Mouse (Mus musculus): ENCODE results near the gene Git2.

Git2 gene

DNA sequence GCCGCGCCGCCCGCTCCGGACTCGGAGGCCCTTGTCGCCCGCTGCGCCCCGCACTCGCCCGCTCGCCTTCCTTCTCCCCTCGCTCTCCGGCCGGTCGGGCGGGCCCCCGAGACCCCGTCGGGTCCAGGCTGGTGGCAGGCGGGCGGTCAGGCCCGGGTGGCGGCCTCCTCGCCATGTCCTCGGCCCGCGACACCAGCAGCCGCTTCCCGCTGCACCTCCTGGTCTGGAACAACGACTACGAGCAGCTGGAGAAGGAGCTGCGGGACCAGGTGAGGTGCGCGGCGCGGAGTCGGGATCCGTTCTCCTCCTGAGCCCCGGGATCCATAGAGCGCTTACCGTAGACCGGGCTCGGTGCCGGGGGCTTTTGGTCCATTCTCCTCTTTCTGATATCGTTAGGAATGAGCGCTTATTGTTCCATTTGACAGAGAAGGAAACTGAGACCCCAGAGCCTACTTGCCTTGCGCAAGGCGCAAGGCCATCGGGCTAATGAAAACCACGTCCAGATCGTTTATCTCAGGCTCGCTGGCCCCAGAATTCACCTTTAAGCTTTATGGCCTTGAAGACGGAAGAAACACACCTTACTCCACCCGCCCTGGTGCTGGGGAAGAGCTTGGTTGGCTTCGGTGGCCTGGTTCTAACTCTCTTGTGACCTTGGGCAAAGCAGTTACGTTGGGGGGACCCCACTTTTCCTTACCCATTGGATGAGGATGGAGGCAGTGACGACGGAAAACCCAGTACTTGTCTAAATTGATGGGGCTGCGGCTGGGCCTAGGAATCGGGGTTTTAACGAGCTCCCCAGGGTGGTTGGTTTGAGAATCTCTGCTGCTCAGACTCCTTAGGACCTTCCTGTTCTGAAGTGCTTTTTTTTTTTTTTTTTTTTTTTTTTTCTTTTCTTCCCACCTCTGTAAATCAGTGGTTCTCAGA is at the start of gene Git2:
Gene Git2 (minus strand): TSS at position 462 of the 924 bp plus-strand sequence.
- DNase-seq = peak; percentile 45

DNA sequence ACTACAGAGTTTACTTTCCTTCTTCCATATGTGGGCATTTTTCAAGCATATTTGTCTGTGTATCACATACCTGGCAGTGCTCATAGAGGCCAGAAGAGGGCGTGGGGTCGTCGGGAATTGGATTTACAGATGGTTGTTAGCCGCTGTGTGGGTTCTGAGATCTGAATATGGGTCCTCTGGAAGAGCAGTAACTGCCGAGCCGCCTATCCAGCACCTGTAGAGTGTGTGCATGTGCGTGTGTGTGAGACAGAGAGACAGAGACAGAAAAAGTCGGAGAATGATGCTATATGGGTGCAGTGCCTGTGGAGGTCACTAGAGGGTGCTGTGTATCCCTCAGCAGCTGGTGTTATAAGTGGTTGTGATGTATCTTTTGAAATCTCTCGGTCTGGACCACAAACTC is 48.9 kb upstream of the Git2 start:
- DNase-seq = peak; percentile 71

DNA sequence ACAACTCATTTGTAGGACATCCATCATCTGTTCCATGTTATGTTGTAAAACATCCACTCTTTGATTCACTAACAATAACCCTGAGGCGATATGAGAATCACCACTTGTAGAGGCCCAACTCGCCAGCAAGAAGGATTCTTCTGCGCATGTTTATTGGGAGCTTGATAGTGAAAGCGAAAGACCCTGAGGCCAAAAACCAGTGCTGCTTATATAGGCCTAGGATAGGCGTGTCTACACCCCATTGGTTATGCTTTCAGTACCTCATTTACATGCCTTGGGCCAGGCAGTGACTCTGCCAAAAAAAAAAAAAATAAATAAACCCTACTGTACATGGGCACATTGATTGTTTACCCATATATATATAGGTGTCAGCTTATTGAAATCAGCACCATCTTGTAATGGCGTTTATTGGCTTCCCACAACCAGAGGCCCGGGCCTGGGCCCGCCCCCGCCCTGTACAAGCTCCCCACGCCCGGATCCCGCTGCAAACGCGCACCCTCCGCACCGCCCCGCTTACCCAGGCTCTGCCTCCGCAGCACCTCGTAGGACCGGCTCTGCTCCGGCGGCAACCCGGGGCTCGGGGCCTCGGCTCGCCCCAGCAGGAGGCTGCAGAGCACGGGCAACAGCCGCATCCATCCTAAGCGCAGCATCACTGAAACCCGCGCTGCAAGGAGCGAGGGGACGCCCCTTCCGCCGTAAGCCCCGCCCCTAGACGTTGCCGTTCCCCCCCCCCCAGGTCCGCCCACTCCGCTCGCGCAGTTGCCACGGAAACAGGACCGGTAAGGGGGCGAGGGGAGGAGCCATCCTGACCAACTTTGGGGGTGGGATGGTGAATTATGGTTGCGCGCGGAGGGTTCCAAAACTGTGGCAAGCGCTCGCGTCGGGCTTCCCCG is 47.7 kb upstream of the Git2 start, which contains the start of gene 1500011B03Rik:
Gene 1500011B03Rik (minus strand): TSS at position 673 of the 893 bp plus-strand sequence.
- peak; percentile 92 for DNase-seq

DNA sequence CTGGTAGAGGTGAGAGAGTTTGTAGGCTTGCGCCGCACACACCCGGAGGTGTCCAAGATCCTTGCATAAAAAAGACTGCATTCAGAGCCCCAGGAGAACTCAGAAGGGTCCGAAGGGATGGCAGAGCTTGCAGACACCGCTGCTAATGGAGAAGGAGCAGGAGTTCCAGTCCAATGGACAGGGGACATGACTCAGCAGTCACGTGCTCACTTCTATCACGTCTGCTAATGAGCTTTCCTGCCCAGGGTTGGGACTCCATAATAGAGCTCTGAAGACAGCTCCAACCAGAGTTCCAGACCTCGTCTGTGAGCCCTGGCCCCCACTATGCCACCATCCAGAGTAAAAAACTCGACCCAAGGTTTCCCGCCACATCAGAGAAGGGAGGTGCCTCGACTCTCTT is 42.8 kb upstream of the Git2 start:
- DNase-seq = no peak

DNA sequence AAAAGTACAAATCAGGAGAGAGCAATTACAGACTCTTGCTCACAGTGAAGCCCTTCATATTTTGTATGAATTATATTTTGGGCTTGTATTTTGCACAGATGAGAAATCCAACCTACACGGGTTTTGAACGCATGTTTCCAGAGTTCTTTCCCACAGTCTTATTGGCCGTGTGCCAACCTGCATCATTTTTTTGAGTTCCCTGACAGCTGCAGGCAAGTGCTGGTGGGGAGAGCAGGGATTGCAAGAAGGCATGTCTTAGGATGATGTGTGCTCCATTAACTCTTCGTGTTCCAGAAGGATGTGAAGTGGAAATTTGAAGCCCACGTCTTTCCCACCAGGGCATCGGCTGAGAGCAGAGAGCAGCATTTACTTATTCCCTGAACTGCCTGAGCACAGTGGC is 41.3 kb upstream of the Git2 start:
- no peak for DNase-seq

DNA sequence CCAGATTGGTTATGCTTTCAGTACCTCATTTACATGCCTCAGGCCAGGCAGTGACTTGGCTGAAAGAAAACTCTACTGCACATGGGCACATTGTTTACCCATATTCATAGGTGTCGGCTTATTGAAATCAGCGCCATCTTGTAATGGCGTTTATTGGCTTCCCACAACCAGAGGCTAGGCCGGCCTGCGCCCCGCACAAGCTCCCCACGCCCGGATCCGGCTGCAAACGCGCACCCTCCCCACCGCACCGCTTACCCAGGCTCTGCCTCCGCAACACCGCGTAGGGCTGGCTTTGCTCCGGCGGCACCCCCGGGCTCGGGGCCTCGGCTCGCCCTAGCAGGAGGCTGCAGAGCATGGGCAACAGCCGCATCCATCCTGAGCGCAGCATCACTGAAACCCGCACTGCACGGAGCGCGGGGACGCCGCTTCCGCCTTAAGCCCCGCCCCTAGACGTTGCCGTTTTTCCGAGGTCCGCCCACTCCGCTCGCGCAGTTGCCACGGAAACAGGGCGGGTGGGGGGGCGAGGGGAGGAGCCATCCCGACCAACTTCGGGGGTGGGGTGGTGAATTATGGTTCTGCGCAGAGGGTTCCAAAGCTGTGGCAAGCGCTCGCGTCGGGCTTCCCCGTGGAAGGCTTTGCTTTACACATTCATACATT is 38.3 kb upstream of the Git2 start:
- DNase-seq = peak; percentile 92

DNA sequence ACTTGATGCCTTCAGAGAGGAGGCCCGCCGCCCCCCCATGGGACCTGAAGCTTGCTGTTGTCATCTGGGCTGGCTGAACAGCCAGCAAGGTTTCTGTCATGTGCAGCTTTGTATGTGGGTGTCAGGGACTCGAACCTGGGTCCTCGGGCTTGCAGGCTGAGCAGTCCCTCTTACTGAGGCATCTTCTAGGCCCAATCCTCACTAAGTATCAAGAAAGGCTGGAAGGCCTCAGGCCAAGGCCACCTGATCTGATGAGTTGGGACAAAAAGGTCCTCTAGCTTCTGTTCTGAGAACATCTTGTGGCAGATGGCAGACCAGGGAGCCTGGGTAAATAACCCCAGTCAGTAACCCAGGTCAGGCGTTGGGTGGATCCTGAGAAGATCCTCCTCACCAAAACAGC is 34.5 kb upstream of the Git2 start:
- DNase-seq = no peak

DNA sequence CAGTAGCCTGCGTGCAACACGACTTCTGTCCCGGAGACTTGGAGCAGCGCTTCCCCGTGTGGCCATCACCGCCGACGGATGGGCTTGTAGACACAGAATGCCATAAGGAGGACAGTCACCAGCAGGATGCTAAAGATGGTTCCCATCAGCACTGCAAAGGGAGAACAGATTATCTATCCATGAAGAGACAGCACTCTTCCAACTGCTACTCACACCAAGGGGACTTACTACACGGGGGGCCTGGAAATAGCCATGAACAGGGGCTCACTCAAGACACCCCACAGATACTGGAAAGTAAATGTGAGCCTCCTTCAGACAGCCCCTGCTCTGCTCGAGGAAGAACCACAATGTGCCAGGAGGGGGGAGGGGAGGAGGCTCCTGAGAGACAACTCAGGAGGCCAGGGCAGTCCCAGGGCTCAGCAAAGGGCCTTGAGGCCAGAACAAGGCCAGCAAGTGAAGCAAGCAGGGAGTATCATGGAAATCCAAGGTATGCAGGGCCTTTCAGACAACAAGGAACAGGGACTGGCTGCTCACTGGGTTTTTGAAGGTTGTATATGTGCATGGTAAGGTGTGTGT is 34.0 kb upstream of the Git2 start:
- no peak for DNase-seq

DNA sequence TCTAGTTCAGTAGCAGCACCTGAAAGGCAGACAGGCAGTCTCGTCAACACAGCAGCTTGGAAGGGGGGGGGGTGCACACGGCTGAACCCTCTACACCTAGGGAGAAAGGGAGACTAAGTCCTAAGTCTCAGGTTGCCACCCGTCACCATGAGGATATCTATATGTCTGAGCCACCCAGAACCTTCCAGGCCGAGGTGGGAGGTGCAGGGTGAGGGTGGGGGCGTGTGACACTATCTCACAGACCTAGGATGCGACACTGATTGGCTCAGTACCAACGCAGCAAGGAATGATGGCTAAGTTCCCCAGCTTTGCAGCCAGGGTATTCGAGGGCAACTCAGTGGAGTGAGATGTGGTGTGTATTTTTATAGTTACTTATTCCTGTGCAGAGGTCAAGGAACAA is 33.1 kb upstream of the Git2 start:
- DNase-seq = no peak

DNA sequence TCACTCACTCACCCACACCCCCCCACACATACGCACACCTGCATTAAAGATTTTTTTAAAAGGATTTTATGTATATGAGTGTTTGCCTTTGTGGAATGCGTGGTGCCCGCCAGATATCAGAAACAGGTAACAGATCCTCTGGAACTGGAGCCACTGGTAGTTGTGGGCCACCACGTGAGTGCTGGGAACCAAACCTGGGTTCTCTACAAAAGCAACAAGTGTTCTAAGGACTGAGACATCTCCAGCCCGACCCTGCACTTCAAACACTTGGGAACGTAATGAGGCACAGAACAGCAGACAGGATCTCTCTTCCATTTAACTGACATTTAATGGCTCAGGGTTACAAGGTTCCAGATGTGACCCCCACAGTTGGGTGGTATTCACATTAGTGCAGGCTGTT is 32.6 kb upstream of the Git2 start:
- no peak for DNase-seq

DNA sequence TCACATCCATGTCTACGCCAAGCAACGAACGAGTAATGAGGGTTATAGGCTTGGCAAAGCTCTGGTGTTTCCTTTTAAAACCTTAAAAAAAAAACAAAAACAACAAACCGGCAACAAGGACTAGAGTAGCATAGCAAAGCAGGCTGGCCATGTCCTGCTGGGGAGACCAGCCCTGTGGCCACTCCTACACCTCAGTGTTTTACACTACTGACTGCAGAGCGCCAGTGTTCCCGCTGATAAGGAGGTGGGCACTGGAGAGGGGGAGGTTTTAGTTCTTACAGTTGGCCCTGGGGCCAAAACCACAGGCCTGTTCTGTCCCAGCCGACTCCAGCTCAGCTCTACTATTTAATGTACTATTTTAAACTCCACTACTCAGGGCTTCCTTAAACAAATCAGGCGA is 32.2 kb upstream of the Git2 start:
- DNase-seq = no peak

DNA sequence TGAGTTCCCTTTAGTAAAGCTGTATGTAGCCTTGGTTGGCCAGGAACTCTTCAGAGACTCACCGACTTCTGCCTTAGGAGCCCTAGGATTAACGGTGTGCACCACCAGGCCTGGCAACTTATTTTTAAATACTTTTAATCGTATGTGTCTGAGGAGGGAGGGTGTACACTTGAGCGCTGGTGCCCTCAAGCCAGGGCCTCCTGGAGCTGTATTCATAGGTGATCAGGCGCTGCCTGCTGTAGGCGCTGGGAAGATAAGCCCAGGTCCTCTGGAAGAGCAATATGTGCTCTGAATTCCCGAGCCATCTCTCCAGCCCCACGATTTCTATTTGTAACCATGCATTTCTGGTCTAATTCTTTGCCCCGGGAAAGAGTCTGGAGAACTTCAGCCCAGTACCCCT is 31.7 kb upstream of the Git2 start:
- no peak for DNase-seq

DNA sequence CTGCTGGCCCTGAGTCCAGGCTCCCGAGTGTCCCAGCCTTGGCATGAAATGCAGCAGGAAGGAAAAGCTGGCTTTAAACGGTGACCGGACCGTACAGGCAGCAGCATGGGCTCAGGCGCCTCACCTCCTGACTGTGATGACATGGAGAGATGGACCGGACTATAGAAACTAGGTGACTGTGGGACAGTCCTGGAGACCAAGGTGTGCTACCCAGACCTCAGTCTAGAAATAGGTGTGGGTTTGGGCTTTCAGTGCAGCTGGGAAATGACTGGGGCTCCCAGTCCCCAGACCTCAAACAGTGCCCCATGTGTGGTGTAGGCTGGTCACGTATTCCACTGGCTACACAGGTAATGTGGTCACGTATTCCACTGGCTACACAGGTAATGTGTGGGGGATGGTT is 31.3 kb upstream of the Git2 start:
- no peak for DNase-seq

DNA sequence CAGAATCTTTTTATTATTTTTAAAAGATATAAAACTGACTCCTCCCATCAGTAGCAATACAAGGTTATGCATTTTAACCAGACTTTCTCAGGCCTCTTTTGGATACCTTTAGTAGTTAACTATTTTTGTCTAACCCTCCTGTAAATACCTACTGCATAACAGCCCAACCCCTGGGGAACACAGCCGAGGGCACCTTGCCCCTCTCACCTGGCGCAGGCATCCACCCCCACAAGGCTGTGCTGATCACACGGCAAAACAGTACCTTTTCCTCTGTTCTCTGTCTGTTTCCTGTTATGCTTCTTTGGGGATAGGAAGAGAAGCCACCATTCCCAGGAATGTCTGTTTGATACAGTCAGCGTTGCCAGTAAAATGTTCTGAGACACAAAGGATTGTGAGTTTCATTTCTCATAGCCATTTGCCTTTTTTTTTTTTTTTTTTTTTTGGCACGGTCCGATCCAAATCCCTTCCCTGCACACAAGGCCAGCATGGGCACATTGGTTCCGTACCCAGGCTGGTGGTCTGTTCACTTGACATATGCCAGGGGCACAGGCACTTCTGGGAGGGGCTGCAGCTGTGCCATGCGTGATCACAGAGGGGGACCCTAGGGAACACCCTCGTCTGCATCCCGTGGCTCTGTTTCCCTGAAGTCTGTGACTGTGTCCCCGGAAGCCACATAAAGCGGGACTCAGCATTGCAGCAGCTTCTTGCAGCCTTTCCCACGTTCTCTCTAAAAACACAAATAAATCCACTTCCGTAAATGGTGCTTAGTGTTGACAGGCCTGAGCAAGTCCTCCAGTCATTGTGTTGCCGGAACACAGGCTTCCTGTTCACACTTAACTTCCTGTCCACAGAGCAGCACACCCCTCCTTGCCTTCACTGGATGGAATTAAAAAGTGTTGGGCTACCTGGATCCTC is 30.4 kb upstream of the Git2 start:
- peak; percentile 54 for DNase-seq

DNA sequence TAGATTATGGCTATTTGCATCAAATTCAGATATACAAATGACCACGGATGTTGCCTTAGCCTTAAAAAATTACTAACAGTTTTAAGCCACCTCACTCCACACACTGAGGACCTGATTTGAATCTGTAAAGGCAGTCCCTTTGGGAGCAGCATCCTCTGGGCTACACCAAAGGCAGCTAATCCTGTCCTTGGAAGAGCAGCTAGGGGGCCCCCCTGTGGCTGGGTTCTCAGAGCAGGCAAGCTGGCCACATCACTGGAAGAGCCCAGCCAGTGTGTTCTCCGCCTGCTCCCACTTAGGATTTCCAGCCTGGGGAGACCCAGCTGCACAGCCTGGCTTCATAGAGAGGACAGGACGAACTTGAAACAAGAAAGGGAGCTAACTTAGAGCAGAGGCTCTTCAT is 29.6 kb upstream of the Git2 start:
- DNase-seq = peak; percentile 56

DNA sequence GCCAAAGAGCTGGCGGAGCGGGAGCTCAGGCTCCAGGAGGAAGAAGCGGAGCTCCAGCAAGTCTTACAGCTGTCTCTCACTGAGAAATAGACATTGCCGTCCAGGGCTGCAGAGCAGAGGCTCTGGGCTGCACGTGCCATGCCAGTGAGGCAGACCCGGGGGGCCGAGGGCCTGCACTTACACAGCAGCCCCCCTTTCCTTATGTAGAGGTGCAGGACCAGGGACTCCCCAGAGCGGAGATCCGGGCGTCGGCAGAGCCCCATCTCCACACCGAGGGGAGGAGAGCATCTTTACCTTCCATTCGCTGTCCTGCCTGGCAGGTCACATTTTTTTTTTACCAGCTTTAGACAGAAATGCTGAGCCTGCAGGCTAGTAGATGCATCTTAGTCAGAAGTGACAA is 29.0 kb upstream of the Git2 start:
- no peak for DNase-seq

DNA sequence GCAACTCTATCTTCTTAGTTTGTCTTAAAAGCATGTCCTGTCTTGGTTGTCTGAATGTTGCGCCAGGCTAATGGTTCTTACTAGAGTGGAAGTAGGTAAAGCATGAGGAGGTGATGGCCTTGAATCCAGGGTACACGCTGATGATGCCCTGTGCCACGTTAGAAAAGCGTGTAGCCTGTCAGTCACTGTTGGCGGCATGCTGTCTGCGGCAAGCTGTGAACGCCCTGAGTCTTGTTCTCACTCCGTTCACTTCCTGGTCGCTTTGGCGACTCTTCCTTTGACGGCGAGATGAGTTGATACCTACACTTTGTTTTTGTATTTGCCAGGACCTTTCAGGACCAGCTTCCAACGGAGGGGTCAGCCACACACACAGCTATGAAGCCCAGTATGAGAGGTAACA is 27.9 kb upstream of the Git2 start:
- DNase-seq = no peak

DNA sequence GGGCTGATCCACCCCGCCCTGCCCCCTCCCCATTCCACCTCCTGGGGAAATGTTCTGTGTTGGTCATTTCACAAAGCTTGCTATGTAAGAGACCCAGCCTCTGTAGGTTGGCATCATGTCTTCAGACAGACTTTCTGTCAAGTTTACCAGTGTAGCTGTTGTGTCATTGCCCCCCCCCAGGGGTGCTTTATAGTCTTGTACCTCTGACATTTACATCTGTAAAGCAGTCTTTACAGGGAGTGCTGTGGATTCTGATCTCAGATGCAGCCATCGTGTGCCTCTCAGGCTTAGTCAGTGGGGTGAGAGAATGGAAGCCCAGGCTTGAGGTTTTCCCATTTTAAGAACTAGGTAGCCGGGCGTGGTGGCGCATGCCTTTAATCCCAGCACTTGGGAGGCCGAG is 26.5 kb upstream of the Git2 start:
- no peak for DNase-seq

DNA sequence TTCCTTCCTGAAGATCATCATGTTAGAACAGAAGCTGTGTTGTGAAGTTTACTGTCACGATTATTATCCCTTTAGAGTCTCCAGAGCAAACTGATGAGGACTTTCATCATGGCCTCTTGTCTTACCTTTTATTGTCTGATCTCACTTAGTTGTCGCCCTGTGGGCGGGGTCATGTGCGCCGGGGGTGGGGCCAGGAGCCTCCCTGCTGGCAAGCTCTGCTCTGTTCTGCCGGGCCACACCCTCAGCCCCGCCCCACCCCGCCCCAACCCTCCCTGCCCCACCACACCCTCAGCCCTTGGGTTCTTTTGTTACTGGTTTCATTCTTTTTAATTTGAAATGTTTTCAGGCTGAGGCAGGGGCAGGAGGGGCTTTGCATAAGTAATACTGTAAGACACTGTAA is 25.7 kb upstream of the Git2 start:
- DNase-seq = peak; percentile 73

DNA sequence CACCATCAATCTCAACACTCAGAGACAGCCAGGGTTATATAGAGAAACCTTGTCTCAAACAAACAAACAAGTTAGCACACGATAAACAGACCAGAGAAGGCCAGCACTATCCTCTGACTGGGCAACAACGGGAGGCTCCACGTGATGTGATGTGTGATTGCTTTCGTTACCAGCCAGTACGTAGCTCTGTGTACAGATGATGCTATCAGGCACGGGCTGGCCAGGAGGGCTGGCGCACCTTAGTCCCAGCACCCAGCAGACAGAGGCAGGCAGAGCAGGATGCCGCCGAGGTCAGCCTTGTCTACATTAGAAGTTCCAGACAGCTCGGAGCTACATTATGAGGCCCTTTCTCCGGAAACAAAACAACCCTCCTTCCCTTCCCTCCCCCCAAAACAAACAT is 24.5 kb upstream of the Git2 start:
- DNase-seq = no peak

DNA sequence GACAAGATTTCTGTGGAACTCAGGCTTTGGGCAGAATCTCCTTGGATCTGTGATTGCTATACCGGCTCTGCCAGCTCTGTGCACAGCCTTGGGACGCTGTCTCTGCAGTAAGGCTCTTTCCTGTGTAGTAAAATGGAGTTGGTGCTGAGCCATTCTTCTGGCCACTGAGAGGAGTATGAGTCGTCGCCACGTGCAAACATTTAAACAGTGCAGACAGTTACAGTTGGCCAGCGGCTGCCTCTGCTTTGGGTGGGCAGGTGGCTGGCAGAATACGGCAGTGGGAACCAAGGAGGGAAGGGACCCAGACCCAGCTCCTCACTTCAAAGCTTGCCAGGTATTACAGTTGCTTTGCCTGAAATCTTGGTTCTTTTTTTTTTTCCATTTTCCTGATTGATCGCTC is 21.9 kb upstream of the Git2 start:
- no peak for DNase-seq

All from thymus, postnatal 4 days (tissue).